Mouse (Mus musculus) liver, embryonic 11.5 days (tissue): ENCODE data around the gene Vps11. TPM values are rescaled to one million over a fixed set of nuclear protein-coding genes. Genes with fewer than 3 reads are reported as not detected.

Experiments
- ATAC-seq: fragments of 200-750 bp; cut with Nextera tagmentation; replicated peaks from 2 replicates; pipeline ENCODE4 v1.8.0; 2017; ENCODE audit warnings: moderate number of reproducible peaks, mild to moderate bottlenecking, moderate TSS enrichment, moderate library complexity; ENCODE audit not compliant: low FRiP score
- DNase-seq: peaks from one replicate; pipeline ENCODE4 v3.0.0-alpha.2; 2017; ENCODE audit warnings: low spot score
- H3K27ac ChIP-seq: fragments of 300-500 bp; sonication (generic); 2 replicates; pipeline ENCODE4 v1.5.1; 2014; ENCODE audit warnings: mild to moderate bottlenecking, low read depth, low read length, control low read depth
- H3K27me3 ChIP-seq: fragments of 300-500 bp; sonication (generic); replicated peaks from 2 replicates; pipeline ENCODE4 v1.6.1; 2014; ENCODE audit warnings: low read length, mixed read lengths; ENCODE audit not compliant: control insufficient read depth, insufficient read depth
- H3K36me3 ChIP-seq: fragments of 300-500 bp; sonication (generic); 2 replicates; pipeline ENCODE4 v1.6.1; 2014; ENCODE audit warnings: mild to moderate bottlenecking, low read length, moderate library complexity, mixed read lengths; ENCODE audit not compliant: control insufficient read depth, insufficient read depth
- H3K4me1 ChIP-seq: fragments of 300-500 bp; sonication (generic); replicated peaks from 2 replicates; pipeline ENCODE4 v1.6.1; 2014; ENCODE audit warnings: low read length, mixed read lengths; ENCODE audit not compliant: control insufficient read depth, insufficient read depth
- H3K4me2 ChIP-seq: fragments of 300-500 bp; sonication (generic); 2 replicates; pipeline ENCODE4 v1.6.1; 2014; ENCODE audit warnings: mild to moderate bottlenecking, control low read depth, moderate library complexity
- H3K4me3 ChIP-seq: fragments of 300-500 bp; sonication (generic); 2 replicates; pipeline ENCODE4 v1.5.1; 2014; ENCODE audit warnings: low read depth, low read length, control low read depth
- H3K9ac ChIP-seq: fragments of 300-500 bp; sonication (generic); 2 replicates; pipeline ENCODE4 v1.6.1; 2014; ENCODE audit warnings: low read depth, low read length, control low read depth
- H3K9me3 ChIP-seq: fragments of 300-500 bp; sonication (generic); 2 replicates; pipeline ENCODE4 v1.6.1; 2016; ENCODE audit warnings: low read length, inconsistent platforms, mixed read lengths; ENCODE audit not compliant: control insufficient read depth
- WGBS: fragments of 180-500 bp; shearing (Covaris S2); extraction: QIAGEN DNeasy Blood & Tissue Kit; methylation state at CpG from one replicate; pipeline ENCODE4 v1.1.7; 2014; 5-methylcytosine and 5-hydroxymethylcytosine counted together
- polyA plus RNA-seq: library from polyadenylated mRNA; unstranded; fragments of >200 nt; fragmentation: Nextera tagmentation; extraction: Ambion mirVana; gene quantifications from 2 replicates; pipeline ENCODE4 v1.2.1, GENCODE M21; 2014

The Vps11 gene
- polyA plus RNA-seq, 1 experiment from 2014 or later: 25.2 TPM

DNA sequence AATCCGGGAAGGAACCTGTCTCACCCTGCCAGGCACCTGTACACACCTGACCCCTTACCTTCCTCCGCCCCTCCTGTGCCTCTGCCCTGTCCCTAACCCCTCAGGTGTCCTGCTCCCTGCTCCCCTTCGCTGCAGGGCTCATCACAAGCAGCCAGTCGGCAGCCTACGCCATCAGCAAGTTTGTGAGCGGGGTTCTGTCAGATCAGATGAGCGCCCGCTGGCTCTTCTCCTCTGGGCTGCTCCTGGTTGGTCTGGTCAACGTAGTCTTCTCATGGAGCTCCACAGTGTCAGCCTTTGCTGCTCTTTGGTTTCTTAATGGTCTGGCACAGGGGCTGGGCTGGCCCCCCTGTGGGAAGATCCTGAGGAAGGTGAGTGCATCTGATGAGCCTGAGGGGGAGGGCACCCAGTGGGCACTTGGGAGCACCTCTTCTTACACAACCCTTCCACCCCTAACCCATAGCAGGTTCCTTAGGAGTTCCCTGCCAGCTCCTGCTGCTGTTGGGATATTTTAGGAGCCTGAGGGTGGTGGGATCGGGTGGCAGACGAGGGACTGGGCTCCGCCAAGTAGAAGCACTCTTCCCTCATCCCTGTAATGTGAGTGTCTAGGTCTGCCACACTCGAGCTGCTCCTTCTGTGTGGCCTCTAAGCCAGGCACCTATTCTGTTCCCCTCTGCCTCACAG is 37.8 kb upstream of the Vps11 start:
- peak overlapping the region; percentile 13 for H3K9ac ChIP-seq
- H3K4me3 ChIP-seq: peak overlapping the region; percentile 94
- H3K9me3 ChIP-seq: no peaks in the 10 kb centered on the region
- no peak for DNase-seq
- 83% methylated on average over 13 of the region's 13 CpGs for WGBS
- no peak overlapping the region for H3K27ac ChIP-seq
- H3K4me1 ChIP-seq: peaks cover 14% of the 10 kb centered on the region
- no peak for ATAC-seq
- no peaks in the 10 kb centered on the region for H3K27me3 ChIP-seq
- H3K4me2 ChIP-seq: peak overlapping the region; percentile 93
- H3K36me3 ChIP-seq: peaks cover 35% of the 10 kb centered on the region

DNA sequence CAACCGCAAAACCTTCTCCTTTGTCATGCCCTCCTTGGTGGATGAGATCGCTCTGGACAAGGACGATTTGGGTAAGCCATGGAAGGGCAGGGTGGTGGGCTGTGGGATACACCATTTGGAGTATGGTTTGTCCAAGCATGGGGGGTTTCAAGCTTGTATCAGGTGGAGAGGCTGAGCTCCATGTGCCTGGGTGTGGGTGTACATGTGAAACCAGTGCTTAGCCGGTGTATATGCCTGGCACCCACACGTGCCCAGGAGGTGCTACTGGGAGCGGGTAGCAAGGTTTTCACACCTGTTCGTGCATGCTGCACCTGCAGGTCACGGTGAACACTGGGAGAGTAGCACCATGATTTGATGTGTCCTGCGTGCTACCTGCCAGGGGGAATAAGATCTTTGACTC is 37.1 kb upstream of the Vps11 start:
- Histone ChIP-seq H3K36me3 (peaks cover 29% of the 10 kb centered on the region), H3K27ac (peak overlapping the region; percentile 47; the same call in 1 of the 2 replicates)

DNA sequence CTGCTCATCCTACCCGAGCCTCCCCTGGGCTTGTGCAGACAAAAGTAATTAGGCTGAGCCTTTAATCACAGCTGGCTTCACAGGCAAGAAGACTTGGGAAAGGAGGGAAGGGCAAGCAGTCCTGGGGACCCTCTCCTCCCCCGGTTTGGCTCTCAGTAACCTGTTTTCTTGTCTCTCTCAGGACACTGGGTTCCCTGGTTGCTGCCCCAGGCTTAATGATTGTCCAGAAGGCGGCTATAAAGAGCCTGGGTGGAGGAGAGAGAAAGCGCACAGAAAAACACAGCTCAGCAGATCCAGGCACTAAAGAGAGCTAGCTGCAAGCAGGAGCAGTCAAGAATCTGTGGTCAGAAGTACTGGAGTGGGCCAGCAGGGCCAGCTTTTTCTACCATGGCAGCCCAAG is 36.6 kb upstream of the Vps11 start:
- Histone ChIP-seq H3K9me3 (no peaks in the 10 kb centered on the region), H3K4me1 (peaks cover 14% of the 10 kb centered on the region), H3K9ac (peak overlapping the region; percentile 96), H3K4me2 (peak overlapping the region; percentile 93), H3K36me3 (peaks cover 27% of the 10 kb centered on the region), H3K27ac (peak overlapping the region; percentile 47), H3K4me3 (peak overlapping the region; percentile 94), H3K27me3 (no peaks in the 10 kb centered on the region)
- ATAC-seq (no peak), DNase-seq (no peak)
- 44% methylated on average over 4 of the region's 4 CpGs for WGBS

More for the DNA sequence above, 37.1 kb upstream of the Vps11 start:
- 83% methylated on average over 9 of the region's 9 CpGs for WGBS
- Histone ChIP-seq H3K9ac (peak overlapping the region; percentile 96), H3K9me3 (no peaks in the 10 kb centered on the region), H3K4me2 (peak overlapping the region; percentile 93), H3K4me3 (peak overlapping the region; percentile 94), H3K27me3 (no peaks in the 10 kb centered on the region), H3K4me1 (peaks cover 14% of the 10 kb centered on the region)
- DNase-seq (no peak), ATAC-seq (no peak)

DNA sequence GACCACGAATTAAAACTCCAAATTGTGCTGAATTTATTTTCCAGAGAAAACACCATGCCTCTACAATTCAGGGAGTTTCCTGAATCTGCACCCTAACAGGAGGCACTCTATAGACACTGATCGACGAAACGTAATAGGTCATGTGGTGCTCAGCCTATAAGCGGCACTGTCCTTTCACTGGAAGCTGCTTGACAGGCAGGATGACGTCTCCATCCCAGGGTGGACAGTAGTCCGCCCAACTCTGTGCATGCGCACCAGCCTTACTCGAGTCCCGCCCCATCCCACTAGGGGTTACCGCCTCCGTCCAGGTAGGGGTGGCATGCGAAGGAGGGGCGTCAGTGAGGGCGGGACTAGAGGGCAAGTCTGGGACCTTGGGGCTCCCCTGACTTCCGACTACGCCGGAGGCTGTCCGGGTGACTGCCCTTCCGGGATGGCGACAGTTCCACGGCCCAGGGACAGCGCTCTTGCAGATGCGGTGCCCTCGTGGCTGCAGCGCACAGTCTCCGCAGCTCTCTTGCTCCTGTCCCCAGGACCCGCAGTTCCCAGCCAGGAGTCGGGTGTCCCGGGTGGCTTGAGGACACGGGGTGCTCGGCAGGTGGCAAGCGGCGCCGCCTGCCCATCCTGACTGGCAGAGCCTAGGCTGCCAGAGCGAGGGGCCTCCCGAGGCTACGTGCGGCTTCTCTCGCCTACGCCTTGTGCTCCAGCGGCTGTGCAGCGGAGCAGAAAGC is 35.4 kb upstream of the Vps11 start, which contains the start of gene Slc37a4:
Slc37a4 (plus strand) TSS at position 169 of the 728 bp plus-strand sequence.
- WGBS: 1% methylated on average over 43 of the region's 43 CpGs
- Histone ChIP-seq H3K9me3 (no peaks in the 10 kb centered on the region), H3K27me3 (no peaks in the 10 kb centered on the region), H3K4me1 (peaks cover 14% of the 10 kb centered on the region), H3K4me2 (peak within 1 kb of the TSS; percentile 93), H3K36me3 (peaks cover 18% of the 10 kb centered on the region), H3K4me3 (peak within 1 kb of the TSS; percentile 94), H3K27ac (peak within 1 kb of the TSS; percentile 93), H3K9ac (peak within 1 kb of the TSS; percentile 96)
- DNase-seq (peak; percentile 96), ATAC-seq (peak; percentile 99)

DNA sequence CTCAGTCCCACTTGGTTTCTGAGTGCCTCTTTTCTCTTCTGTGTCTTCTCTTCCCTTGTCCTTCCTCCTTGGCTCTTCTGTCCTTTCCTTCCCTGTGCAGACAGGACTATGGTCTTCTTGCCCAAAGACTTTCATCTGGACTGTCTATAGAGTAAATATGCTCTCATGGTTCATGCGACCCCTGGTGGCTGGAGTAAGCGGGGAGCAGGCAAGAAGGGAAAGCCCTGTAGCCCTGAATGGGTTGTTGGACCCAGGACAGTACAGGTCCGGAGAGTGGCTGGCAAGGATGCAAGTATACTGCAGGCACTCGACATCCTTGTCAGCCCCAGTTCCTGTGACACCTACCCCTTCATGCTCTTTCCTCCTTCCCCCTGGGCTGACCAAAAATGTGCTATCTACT is 30.0 kb upstream of the Vps11 start:
- Histone ChIP-seq H3K27ac (no peak overlapping the region), H3K9ac (no peak overlapping the region), H3K4me2 (no peak overlapping the region), H3K27me3 (no peaks in the 10 kb centered on the region), H3K9me3 (no peaks in the 10 kb centered on the region), H3K4me3 (no peak overlapping the region), H3K4me1 (no peaks in the 10 kb centered on the region), H3K36me3 (peaks cover 37% of the 10 kb centered on the region)
- 38% methylated on average over 4 of the region's 4 CpGs for WGBS
- DNase-seq (no peak), ATAC-seq (0 out of 2 replicates have a peak, but pooled peaks have one; percentile 29)

DNA sequence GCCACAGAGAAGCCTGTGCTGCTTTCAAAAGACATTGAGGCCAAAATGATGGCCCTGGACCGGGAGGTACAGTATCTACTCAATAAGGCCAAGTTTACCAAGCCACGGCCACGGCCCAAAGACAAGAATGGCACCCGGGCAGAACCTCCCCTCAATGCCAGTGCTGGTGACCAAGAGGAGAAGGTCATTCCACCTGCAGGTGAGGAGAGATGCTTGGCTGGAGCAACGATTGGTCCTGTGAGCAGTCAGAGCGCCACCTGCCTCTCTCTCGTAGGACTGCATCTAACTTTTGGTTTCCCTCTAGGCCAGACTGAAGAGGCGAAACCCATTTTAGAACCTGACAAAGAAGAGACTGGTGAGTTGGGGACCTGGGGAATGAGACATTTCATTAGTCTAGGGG is 27.8 kb upstream of the Vps11 start:
- Histone ChIP-seq H3K9ac (no peak overlapping the region), H3K4me1 (no peaks in the 10 kb centered on the region), H3K4me3 (no peak overlapping the region), H3K9me3 (no peaks in the 10 kb centered on the region), H3K4me2 (no peak overlapping the region), H3K36me3 (peaks cover 54% of the 10 kb centered on the region), H3K27ac (no peak overlapping the region), H3K27me3 (no peaks in the 10 kb centered on the region)
- WGBS: 73% methylated on average over 8 of the region's 8 CpGs
- DNase-seq (no peak), ATAC-seq (no peak)

DNA sequence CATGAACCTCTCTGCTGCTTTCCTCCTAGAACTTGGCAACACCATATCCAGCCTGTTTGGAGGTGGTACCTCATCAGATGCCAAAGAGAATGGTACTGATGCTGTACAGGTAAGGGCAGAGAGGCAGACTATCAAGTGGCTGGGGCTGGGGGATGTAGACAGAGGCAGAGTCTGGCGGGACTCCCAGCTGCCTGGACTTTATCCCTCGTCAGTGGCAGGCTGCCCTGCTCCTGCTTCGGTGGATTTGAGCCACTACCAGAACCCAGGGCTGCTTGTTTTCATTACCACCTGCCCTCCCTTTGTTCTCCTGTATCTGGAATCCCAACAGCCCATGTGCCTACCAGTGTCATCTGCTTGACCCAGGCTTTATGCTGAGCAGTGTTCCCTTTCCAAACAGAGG is 25.8 kb upstream of the Vps11 start:
- H3K36me3 ChIP-seq: peaks cover 74% of the 10 kb centered on the region
- no peaks in the 10 kb centered on the region for H3K9me3 ChIP-seq
- DNase-seq (no peak), ATAC-seq (no peak)
- no peaks in the 10 kb centered on the region for H3K27me3 ChIP-seq
- 79% methylated on average over 3 of the region's 3 CpGs for WGBS
- H3K4me2 ChIP-seq: no peak overlapping the region
- no peak overlapping the region for H3K9ac ChIP-seq
- no peaks in the 10 kb centered on the region for H3K4me1 ChIP-seq
- H3K27ac ChIP-seq: no peak overlapping the region
- no peak overlapping the region for H3K4me3 ChIP-seq

DNA sequence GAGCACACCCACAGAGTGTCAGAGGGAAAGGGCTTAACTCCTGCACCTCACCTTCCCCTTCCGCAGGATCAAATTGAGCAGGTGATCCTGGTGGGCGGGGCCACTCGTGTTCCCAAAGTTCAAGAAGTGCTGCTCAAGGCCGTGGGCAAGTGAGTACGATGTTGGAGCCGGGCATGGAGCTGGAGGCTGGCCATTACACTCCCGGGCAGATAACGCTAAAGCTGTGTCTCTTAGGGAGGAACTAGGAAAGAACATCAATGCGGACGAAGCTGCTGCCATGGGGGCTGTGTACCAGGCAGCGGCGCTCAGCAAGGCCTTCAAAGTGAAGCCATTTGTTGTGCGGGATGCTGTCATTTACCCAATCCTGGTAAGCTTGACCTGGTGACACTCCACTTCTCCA is 23.1 kb upstream of the Vps11 start:
- Histone ChIP-seq H3K4me2 (no peak overlapping the region), H3K36me3 (peaks cover 79% of the 10 kb centered on the region), H3K27ac (no peak overlapping the region), H3K9ac (no peak overlapping the region), H3K9me3 (no peaks in the 10 kb centered on the region), H3K4me3 (no peak overlapping the region), H3K4me1 (peaks cover 8% of the 10 kb centered on the region), H3K27me3 (no peaks in the 10 kb centered on the region)
- ATAC-seq (no peak), DNase-seq (no peak)
- 93% methylated on average over 13 of the region's 13 CpGs for WGBS
